Mouse (Mus musculus) gonadal fat pad, adult 2 months (tissue): Measurements from ENCODE around the gene Golgb1. TPM values are rescaled to one million over a fixed set of nuclear protein-coding genes. Genes with fewer than 3 reads are reported as not detected.

Experiments
- DNase-seq: peaks from one replicate; pipeline ENCODE4 v3.0.0-alpha.2; 2012; ENCODE audit warnings: low read depth
- polyA plus RNA-seq: library from polyadenylated mRNA; depleted of rRNA; stranded (reverse); fragments of >200 nt; gene quantifications from 2 replicates; pipeline ENCODE4 v1.2.3, GENCODE M21; 2012; rRNA removed

Golgb1 gene
- polyA plus RNA-seq, 1 experiment, result 114 TPM

GRCm38 (mm10) chr16:36943591-36943990 lies 68.7 kb downstream of the Golgb1 start:
- DNase-seq, result no peak

- no peak for DNase-seq
Observed at GRCm38 (mm10) chr16:36944895-36945424, 70.0 kb downstream of the Golgb1 start.

- no peak for DNase-seq
Observed at GRCm38 (mm10) chr16:36946459-36947159, 71.7 kb downstream of the Golgb1 start.

- DNase-seq, result no peak
Observed at GRCm38 (mm10) chr16:36947646-36948197, 72.8 kb downstream of the Golgb1 start.

- DNase-seq, result no peak
Observed at GRCm38 (mm10) chr16:36949614-36950336, 74.8 kb downstream of the Golgb1 start.

GRCm38 (mm10) chr16:36951029-36951428 lies 76.1 kb downstream of the Golgb1 start:
- DNase-seq, result no peak

- no peak for DNase-seq
Observed at GRCm38 (mm10) chr16:36955106-36955505, 80.2 kb downstream of the Golgb1 start.

- no peak for DNase-seq
Observed at GRCm38 (mm10) chr16:36963415-36963814, 88.5 kb downstream of the Golgb1 start.

- no peak for DNase-seq
Observed at GRCm38 (mm10) chr16:36979127-36979526, 104.2 kb downstream of the Golgb1 start.

Other genes starting within 250 kb of the Golgb1 start
- gene Cd86, start 209.1 kb upstream of the Golgb1 start, polyA plus RNA-seq, result 2.5 and 2.6 TPM in 2 replicates
- gene Ildr1, start 181.2 kb upstream of the Golgb1 start, polyA plus RNA-seq, result 26.4 and 37.3 TPM in 2 replicates
- gene Slc15a2, start 90.2 kb upstream of the Golgb1 start, polyA plus RNA-seq, result 21.4 and 31.2 TPM in 2 replicates
- 4.5 and 4.8 TPM in 2 replicates for gene Iqcb1, start 46.8 kb upstream of the Golgb1 start, polyA plus RNA-seq
- 0.65 and 1.0 TPM in 2 replicates for gene Eaf2, start 137 bp upstream of the Golgb1 start, polyA plus RNA-seq
- 11.1 and 11.4 TPM in 2 replicates for gene Hcls1, start 59.8 kb downstream of the Golgb1 start, polyA plus RNA-seq
- gene Fbxo40, start 115.3 kb downstream of the Golgb1 start, polyA plus RNA-seq, result 0.20 TPM in 1 of 2 replicates, not detected in the other
- 0.18 and 0.20 TPM in 2 replicates for gene Polq, start 136.6 kb downstream of the Golgb1 start, polyA plus RNA-seq